Mouse (Mus musculus) induced T-regulatory cell, adult 2 months (primary cell): ENCODE measurements around the gene Olfr220.

Experiments used
- DNase-seq: peaks from one replicate; pipeline ENCODE4 v3.0.0-alpha.2; 2012; ENCODE audit warnings: low read depth

Gene Olfr220

GRCm38 (mm10) chr1:174441782-174442181, at the start of gene Olfr220:
Gene Olfr220 (plus strand): TSS chr1:174442082.
- DNase-seq, result no peak

DNA sequence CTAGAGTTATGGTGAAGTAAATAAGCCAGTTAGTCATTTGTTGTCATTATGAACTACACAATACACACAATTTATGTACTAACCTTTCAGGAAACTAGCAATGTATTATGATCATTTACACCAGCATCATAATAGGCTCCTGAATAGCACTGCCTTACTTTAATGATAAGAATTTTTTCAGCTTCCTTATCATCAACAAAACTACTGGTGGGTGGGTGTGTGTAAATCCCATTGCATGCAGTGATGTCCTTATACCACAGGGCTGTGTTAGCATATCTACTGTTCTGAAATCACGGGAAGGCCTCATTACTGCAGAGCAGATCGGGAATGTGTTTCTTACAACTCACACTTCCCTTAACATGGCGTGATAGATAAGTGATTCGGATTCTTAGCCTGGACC, 18.9 kb upstream of the Olfr220 start:
- no peak for DNase-seq

DNA sequence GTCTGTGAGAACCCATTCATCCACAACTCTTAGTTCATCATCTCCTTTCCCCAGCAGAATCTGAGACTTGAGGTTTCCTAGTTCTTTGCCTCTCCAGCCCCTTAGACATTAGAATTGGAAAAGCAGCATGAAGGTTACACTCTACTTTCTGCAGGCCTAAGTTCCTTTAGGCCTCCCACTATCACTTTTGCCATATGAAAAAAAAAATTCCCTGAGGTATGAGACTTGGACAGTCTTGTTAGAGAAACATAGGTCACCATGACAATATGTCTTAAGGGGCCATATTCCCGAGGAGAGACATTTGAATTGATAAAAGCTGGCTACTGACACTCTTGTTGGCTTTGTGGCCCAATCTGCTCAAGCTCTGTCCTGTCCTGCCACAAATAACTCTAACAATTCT, 18.1 kb upstream of the Olfr220 start, which contains the start of gene Olfr414:
Gene Olfr414 (plus strand): TSS at position 301 of the 400 bp plus-strand sequence.
- no peak for DNase-seq

DNA sequence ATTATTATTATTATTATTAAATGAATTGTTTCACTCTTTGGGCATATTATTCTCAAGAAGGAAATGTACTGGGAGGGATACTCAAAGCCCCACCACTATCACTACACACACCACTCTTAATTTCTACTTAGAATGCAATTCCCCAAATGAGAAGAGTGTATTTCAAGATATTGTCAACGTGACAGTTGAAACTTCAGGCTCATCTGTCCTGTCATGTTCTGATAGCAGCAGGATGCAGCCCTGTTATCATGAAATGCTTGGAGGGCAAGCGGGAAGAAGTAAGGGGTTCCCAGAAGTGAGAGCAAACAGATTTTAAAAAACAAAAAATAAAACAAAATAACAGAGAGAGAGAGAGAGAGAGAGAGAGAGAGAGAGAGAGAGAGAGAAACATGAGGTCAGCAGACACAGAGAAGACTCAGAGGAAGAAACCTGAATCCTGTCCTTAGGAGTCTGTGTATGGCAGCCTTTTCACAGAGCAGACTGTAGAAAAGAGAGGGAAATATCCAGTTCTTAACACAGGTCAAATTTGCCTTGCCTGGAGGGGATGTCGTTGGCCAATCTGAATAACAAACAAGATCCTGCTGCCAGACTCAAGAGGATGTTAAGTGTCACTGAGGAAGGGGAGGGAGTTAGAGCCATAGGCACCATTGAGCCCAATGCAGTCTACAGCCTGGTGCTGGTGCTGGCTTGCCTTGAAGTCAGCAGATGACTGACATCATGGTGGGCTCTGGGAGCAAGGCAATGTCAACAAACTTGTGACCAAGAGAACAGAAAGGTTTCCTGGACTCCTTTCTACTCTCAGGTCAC, 15.5 kb upstream of the Olfr220 start:
- no peak for DNase-seq

DNA sequence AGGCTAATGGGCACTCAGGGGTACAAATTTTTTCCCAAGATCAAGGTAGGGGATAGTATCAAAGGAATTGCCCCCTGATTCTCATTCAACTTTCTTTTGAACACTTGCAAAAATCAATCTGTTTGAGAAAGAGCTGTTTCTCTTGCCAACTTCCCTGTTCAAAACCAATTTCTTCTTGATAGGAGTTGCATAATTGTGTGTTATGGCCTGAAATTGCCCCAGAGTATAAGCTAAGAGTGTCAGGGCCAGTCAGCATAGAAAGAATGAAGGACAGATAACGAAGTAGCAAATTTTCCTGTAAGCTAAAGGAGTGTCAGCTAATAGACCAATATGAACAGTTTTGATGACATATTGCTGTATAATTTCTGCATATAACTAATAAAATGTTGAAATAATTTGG, 14.5 kb upstream of the Olfr220 start:
- DNase-seq, result no peak

GRCm38 (mm10) chr1:174428407-174428806, 13.5 kb upstream of the Olfr220 start:
- no peak for DNase-seq

DNA sequence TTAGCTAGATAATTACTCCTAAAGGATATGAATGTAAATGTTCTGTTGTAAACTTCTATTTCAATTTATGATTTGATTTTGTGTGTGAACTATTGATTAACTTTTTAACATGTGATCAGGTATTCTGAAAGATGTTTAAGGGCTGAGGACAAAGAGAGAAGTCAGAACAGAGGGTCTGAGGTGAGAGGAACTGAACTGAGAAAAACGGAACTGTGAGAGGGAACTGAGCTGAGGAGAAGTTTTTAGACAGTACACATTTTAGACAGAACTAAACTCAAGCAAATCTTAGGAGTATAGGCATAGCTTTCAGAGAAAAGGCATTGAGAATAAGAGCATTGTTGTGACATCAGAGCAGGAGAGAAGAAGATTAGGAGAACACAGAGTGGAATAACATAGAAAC, 7.8 kb upstream of the Olfr220 start:
- DNase-seq, result no peak

- no peak for DNase-seq
Observed at GRCm38 (mm10) chr1:174455100-174455499, 13.2 kb downstream of the Olfr220 start.

- DNase-seq, result no peak
Observed at GRCm38 (mm10) chr1:174465385-174465784, 23.5 kb downstream of the Olfr220 start.

DNA sequence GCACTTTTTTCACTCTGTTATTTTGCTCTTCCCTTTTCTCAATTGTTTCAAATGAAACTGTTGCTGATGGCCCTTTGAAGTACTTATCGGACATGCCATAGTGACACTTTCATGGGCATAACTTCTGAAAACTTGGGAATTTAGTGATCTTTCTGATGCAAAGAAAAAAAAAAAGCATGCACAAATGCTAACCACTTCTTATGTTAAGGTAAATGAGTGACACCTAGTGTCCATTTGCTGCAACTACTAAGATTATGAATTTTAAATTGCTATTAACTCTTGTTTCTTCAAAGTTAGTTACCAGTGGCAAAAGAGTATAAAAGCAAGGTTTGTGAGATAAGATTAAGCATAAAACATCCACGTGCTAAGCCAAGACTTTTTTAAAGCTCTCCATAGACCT, 24.4 kb downstream of the Olfr220 start:
- DNase-seq, result peak; percentile 41

DNA sequence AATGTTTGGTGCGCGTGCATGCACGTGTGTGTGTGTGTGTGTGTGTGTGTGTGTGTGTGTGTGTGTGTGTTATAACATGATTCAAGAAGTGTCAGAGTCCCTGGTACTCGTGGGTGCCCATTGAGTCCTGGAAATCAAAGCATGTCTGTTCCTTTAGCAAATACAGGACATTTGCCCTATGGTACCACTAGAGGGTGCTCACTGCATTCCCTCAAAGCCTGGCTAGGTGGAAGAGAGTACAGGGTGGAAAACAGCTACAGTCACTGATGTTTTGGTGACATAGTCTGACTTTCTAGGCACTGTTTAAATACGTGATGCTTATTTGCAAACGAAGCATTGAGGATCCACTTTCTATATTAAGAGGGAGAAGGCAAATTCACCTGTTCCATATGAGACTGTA, 27.9 kb downstream of the Olfr220 start:
- peak; percentile 37 for DNase-seq

DNA sequence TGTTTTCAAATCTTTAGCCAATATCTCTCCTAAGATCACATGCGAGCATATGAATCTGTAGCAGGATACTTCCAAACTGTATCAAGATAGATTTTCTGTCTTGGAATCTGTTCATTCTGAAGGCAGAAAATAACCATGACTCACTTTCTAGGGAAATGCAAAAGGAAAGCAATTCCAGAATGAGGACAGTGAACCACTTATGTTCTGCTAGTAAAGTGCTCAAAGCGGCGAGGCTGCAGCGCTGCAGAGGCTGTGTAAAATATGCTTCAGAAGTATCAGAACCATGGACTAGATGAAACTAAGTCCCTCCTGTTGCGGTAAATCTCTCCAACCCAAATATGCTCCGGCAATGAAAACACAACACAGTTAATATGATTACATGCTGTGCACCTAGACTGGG, 40.7 kb downstream of the Olfr220 start:
- DNase-seq, result no peak

DNA sequence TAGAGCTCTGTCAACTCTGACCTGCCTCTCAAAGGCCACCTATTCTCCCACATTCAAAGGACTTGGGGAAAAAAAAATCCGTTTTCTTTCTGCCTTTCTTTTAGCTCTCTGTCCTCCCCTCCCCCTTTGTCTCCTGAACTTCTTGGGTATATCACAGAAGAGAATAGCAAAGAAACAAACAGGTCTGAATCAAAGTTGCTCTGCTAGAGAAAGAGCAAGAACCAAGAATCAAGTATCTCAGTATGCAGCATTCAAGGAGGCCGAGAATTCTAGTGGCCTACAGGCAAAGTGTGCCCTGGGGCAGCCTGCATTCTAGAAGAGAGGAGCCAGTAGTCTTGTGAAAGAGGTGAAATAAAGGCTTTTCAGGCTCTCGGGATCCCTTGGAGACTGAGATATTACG, 58.2 kb downstream of the Olfr220 start:
- DNase-seq, result no peak
